Mouse (Mus musculus): Measurements from ENCODE around the gene Gm17657. TPM values are rescaled to one million over a fixed set of nuclear protein-coding genes. Genes with fewer than 3 reads are reported as not detected.

Gm17657 gene
- total RNA-seq, 1 experiment, result 18.3 TPM

DNA sequence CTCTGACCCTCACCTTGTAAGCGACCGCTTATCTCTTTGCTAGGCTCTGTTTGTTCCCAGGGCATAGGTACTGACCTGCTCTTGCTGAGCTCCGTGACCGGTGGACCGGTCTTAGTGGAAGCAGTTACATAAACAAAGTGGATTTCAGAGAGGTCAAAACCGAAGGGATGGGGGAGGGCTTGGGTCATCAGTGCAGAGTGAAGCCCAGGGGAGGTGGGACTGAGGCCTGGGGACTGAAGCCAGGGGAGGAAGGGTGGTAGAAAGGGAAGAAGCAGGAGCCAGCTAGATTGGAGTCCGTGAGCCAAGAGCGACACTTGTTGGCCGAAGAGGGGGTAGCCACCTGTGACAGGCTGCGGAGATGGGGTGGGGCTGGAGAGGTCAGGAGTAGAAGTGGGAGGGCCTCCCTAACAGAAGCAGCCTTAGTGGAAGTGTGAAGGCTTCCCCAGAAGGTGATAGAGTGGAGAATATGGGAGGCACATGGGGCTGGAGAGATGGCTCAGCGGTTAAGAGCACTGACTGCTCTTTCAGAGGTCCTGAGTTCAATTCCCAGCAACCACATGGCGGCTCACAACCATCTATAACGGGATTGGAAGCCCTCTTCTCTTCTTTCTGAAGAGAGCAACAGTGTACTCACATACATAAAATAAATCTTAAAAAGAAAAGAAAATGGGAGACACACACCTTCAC, 36.3 kb downstream of the Gm17657 start:
- Histone ChIP-seq H3K36me3 (ENCODE audit: control insufficient read depth, insufficient read depth, low read length, poor library complexity, severe bottlenecking) (no peaks in the 10 kb centered on the region), H3K4me1 (ENCODE audit: control insufficient read depth in 2 of 2, insufficient read depth in 2 of 2, low read length in 2 of 2, poor library complexity in 1 of 2) (peaks cover 2 to 11% of the 10 kb centered on the region in 2 experiments; a peak in 3 of 4 replicates), H3K27ac (ENCODE audit: insufficient read depth, low read depth, low read length, poor library complexity, severe bottlenecking) (no peak overlapping the region), H3K9me3 (ENCODE audit: control insufficient read depth, insufficient read depth, low read depth, low read length) (no peaks in the 10 kb centered on the region), H3K9ac (ENCODE audit: insufficient read depth, low read depth, low read length, poor library complexity, severe bottlenecking) (no peak overlapping the region), H3K4me3 (ENCODE audit: insufficient read depth in 1 of 2, low read depth in 1 of 2, low read length in 2 of 2, poor library complexity in 1 of 2, severe bottlenecking in 1 of 2) (no peak overlapping the region)
- in situ Hi-C loops (cut with MboI; ENCODE audit: low sequenced_read_pairs in 2 of 2, unreplicated experiment in 2 of 2), result loop anchor here (5.0 to 10.0 kb wide), 2 partner anchors 138 to 141 kb away; no protein-coding TSS in a partner anchor
- DNase-seq (ENCODE audit: low read depth, low spot score), result no peak
- peak; percentile 82 for TF ChIP-seq ZC3H11A (IDR thresholded peaks at IDR 0.05; ENCODE audit: borderline replicate concordance, low read depth, low read length)
- no peak for TF ChIP-seq ZNF384 (IDR thresholded peaks at IDR 0.05; ENCODE audit: low read depth, low read length)

- Histone ChIP-seq H3K9me3 (ENCODE audit: control insufficient read depth, insufficient read depth, low read depth, low read length) (no peaks in the 10 kb centered on the region), H3K9ac (ENCODE audit: insufficient read depth, low read depth, low read length, poor library complexity, severe bottlenecking) (no peak overlapping the region), H3K4me1 (ENCODE audit: control insufficient read depth in 2 of 2, insufficient read depth in 2 of 2, low read length in 2 of 2, poor library complexity in 1 of 2) (peaks cover 2 to 10% of the 10 kb centered on the region in 2 experiments; a peak in 3 of 4 replicates), H3K4me3 (ENCODE audit: insufficient read depth in 1 of 2, low read depth in 1 of 2, low read length in 2 of 2, poor library complexity in 1 of 2, severe bottlenecking in 1 of 2) (no peak overlapping the region), H3K27ac (ENCODE audit: insufficient read depth, low read depth, low read length, poor library complexity, severe bottlenecking) (no peak overlapping the region), H3K36me3 (ENCODE audit: control insufficient read depth, insufficient read depth, low read length, poor library complexity, severe bottlenecking) (no peaks in the 10 kb centered on the region)
- TF ChIP-seq MAFK (IDR thresholded peaks at IDR 0.05; ENCODE audit: insufficient read depth, low read depth, low read length) (no peak), ZC3H11A (IDR thresholded peaks at IDR 0.05; ENCODE audit: borderline replicate concordance, low read depth, low read length) (no peak), CHD2 (IDR thresholded peaks at IDR 0.05; ENCODE audit: low read depth, low read length) (no peak), ZNF384 (IDR thresholded peaks at IDR 0.05; ENCODE audit: low read depth, low read length) (no peak), HCFC1 (IDR thresholded peaks at IDR 0.05; ENCODE audit: borderline replicate concordance, insufficient read depth, low read length) (no peak)
- in situ Hi-C loops (cut with MboI; ENCODE audit: low sequenced_read_pairs in 2 of 2, unreplicated experiment in 2 of 2), result loop anchor here (5.0 to 10.0 kb wide), 2 partner anchors 136 to 138 kb away; no protein-coding TSS in a partner anchor
- no peak for DNase-seq (ENCODE audit: low read depth, low spot score)
Observed at GRCm38 (mm10) chr17:29510691-29511090, 38.7 kb downstream of the Gm17657 start.

DNA sequence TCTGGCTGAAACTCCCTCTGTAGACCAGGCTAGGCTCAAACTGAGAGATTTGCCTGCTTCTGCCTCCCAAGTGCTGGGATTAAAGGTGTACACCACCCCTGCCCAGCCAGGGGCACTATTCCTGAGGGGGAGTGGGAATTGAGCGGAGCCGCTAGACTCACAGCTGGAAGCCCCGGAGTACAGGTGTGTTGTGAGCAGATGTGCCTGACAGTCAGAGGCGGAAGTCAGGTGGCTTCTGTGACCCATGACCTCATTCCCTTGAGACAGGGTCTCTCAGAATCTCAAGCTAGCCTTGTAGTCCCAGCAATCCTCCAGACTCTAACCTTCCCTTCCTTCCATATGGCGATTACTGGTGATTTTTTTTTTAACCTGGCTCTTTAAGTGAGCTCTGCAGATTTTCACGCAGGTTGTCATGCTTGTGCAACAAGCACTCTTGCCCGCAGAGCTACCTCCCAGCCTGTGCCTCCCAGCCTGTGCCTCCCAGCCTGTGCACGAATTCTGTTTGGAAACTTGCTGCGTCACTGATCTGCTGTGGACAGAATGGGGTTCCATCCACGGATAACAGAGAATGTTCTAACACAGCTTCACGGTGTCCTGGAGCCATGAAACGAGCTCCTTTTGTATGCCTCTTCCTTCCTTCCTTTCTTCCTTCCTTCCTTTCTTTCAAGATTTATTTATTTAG, 40.4 kb downstream of the Gm17657 start:
- TF ChIP-seq ZC3H11A (IDR thresholded peaks at IDR 0.05; ENCODE audit: borderline replicate concordance, low read depth, low read length) (no peak), ZNF384 (IDR thresholded peaks at IDR 0.05; ENCODE audit: low read depth, low read length) (no peak), HCFC1 (IDR thresholded peaks at IDR 0.05; ENCODE audit: borderline replicate concordance, insufficient read depth, low read length) (no peak), MAFK (IDR thresholded peaks at IDR 0.05; ENCODE audit: insufficient read depth, low read depth, low read length) (no peak), CHD2 (IDR thresholded peaks at IDR 0.05; ENCODE audit: low read depth, low read length) (no peak)
- no peak overlapping the region for H3K4me3 ChIP-seq (ENCODE audit: insufficient read depth in 1 of 2, low read depth in 1 of 2, low read length in 2 of 2, poor library complexity in 1 of 2, severe bottlenecking in 1 of 2)
- no peak for DNase-seq (ENCODE audit: low read depth, low spot score)
- in situ Hi-C loops (cut with MboI; ENCODE audit: low sequenced_read_pairs in 2 of 2, unreplicated experiment in 2 of 2), result no loop called here
- H3K9me3 ChIP-seq (ENCODE audit: control insufficient read depth, insufficient read depth, low read depth, low read length), result no peaks in the 10 kb centered on the region
- no peaks in the 10 kb centered on the region for H3K36me3 ChIP-seq (ENCODE audit: control insufficient read depth, insufficient read depth, low read length, poor library complexity, severe bottlenecking)
- no peak overlapping the region for H3K27ac ChIP-seq (ENCODE audit: insufficient read depth, low read depth, low read length, poor library complexity, severe bottlenecking)
- no peak overlapping the region; the same call in 1 of the 2 replicates for H3K9ac ChIP-seq (ENCODE audit: insufficient read depth, low read depth, low read length, poor library complexity, severe bottlenecking)
- H3K4me1 ChIP-seq (ENCODE audit: control insufficient read depth in 2 of 2, insufficient read depth in 2 of 2, low read length in 2 of 2, poor library complexity in 1 of 2), result peaks cover 2 to 10% of the 10 kb centered on the region in 2 experiments; a peak in 3 of 4 replicates

GRCm38 (mm10) chr17:29503700-29504099, 45.7 kb downstream of the Gm17657 start:
- no peak for DNase-seq (ENCODE audit: low read depth, low spot score)
- Histone ChIP-seq H3K9me3 (ENCODE audit: control insufficient read depth, insufficient read depth, low read depth, low read length) (no peaks in the 10 kb centered on the region), H3K4me3 (ENCODE audit: insufficient read depth in 1 of 2, low read depth in 1 of 2, low read length in 2 of 2, poor library complexity in 1 of 2, severe bottlenecking in 1 of 2) (no peak overlapping the region), H3K4me1 (ENCODE audit: control insufficient read depth in 2 of 2, insufficient read depth in 2 of 2, low read length in 2 of 2, poor library complexity in 1 of 2) (peaks cover 8 to 19% of the 10 kb centered on the region in 2 experiments; a peak in 3 of 4 replicates), H3K36me3 (ENCODE audit: control insufficient read depth, insufficient read depth, low read length, poor library complexity, severe bottlenecking) (no peaks in the 10 kb centered on the region), H3K27ac (ENCODE audit: insufficient read depth, low read depth, low read length, poor library complexity, severe bottlenecking) (no peak overlapping the region), H3K9ac (ENCODE audit: insufficient read depth, low read depth, low read length, poor library complexity, severe bottlenecking) (no peak overlapping the region)
- no peak for TF ChIP-seq ZC3H11A (IDR thresholded peaks at IDR 0.05; ENCODE audit: borderline replicate concordance, low read depth, low read length)
- TF ChIP-seq ZNF384 (IDR thresholded peaks at IDR 0.05; ENCODE audit: low read depth, low read length), result no peak
- no peak for TF ChIP-seq MAFK (IDR thresholded peaks at IDR 0.05; ENCODE audit: insufficient read depth, low read depth, low read length)
- TF ChIP-seq HCFC1 (IDR thresholded peaks at IDR 0.05; ENCODE audit: borderline replicate concordance, insufficient read depth, low read length), result no peak
- TF ChIP-seq CHD2 (IDR thresholded peaks at IDR 0.05; ENCODE audit: low read depth, low read length), result no peak
- in situ Hi-C loops (cut with MboI; ENCODE audit: low sequenced_read_pairs in 2 of 2, unreplicated experiment in 2 of 2), result no loop called here
